Mouse (Mus musculus) embryonic fibroblast, embryonic 13.5 days (primary cell): Measurements from ENCODE around the gene Fcgrt.

Experiments
- CTCF ChIP-seq: IDR thresholded peaks from 2 replicates; pipeline ENCODE4 v1.5.1; 2011; ENCODE audit warnings: mild to moderate bottlenecking, control low read depth, low read length, moderate library complexity, borderline replicate concordance; ENCODE audit not compliant: insufficient read depth
- POLR2A ChIP-seq: IDR thresholded peaks from 2 replicates; pipeline ENCODE4 v1.6.1; 2011; ENCODE audit warnings: low read depth, mild to moderate bottlenecking, control low read depth, low read length, moderate library complexity

DNA sequence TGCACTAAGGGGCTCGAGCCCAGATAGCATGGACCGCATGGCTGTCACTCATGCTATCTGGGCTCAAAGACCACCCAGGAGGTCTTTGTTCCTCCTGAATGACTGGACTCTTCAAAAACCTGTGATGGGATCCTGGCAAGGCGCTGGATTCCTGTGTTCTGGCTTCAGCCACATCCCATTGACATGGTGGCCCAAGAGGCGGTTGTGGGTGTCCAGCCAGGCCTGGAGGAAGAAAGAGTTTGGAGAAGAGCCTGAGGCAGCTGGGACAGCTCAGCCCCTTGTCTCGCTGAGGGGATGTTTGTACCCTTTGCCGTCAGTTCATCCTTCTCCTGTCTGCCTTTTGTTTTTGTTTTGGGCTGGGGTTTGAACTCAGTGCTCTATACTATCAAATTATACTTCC lies 45.9 kb upstream of the Fcgrt start:
- TF ChIP-seq CTCF (no peak), POLR2A (no peak)
